Mouse (Mus musculus) brain, embryonic 18.5 days (tissue): ENCODE data around the gene Gm4565.
"Not testable (repeated sequence)": the region's sequence is repeated elsewhere in the genome, so short reads cannot be mapped to it uniquely, and the experiment has no call there.

Experiments used
- DNase-seq: peaks from one replicate; pipeline ENCODE4 v3.0.0-alpha.2; 2012; ENCODE audit warnings: low read depth, low spot score

The Gm4565 gene

GRCm38 (mm10) chr7:22588027-22588426 is at the start of gene Gm4565:
Gene Gm4565 (minus strand): TSS chr7:22588127.
- DNase-seq = not testable (repeated sequence)

GRCm38 (mm10) chr7:22565243-22565642 is 22.7 kb downstream of the Gm4565 start, which contains the start of gene Gm4201:
Gene Gm4201 (minus strand): TSS chr7:22565343.
- not testable (repeated sequence) for DNase-seq

- DNase-seq = not testable (repeated sequence)
Observed at GRCm38 (mm10) chr7:22534787-22535186, 53.1 kb downstream of the Gm4565 start, which contains the start of gene Gm8677. Gene Gm8677 (minus strand): TSS chr7:22534887.
